Mouse (Mus musculus) small intestine, adult 2 months (tissue): ENCODE data around the gene A430033K04Rik.

ENCODE experiments used
- CTCF ChIP-seq: fragments of 200-500 bp; IDR thresholded peaks from 2 replicates; pipeline ENCODE4 v1.5.1; 2012; ENCODE audit warnings: low read depth, mild to moderate bottlenecking, control low read depth, inconsistent platforms, low read length, moderate library complexity, mixed read lengths; ENCODE audit not compliant: insufficient replicate concordance, insufficient read length; ENCODE audit errors: extremely low read depth
- POLR2A ChIP-seq: fragments of 200-500 bp; IDR thresholded peaks from 2 replicates; pipeline ENCODE4 v1.6.1; 2012; ENCODE audit warnings: low read depth, mild to moderate bottlenecking, control low read depth, inconsistent platforms, low read length, moderate library complexity

DNA sequence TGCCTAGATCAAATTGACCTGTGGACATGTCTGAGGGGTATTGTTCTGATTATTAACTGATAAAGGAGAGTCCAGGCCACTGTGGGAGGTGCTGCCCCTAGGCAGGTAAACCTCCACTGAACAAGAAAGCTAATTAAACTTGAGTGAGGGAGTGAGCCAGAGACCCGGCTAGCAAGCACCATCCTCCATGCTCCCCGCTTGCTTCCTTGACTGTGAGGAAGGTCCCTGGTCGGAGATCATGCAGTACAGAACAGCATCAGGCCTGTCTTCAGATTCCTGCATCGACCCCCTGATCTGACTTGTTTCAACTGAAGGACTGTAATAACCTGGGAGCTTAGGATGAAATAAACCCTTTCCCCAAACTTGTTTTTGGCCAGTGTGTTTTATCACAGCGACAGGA is 66.6 kb downstream of the A430033K04Rik start:
- TF ChIP-seq POLR2A (no peak), CTCF (no peak)
